Comparison of ENCODE assay signal across 9 mouse cellular contexts in genomic region chr9:107701594-107701993, GRCm38 (mm10). TPM values are rescaled to one million over a fixed set of nuclear protein-coding genes. Genes with fewer than 3 reads are reported as not detected.
A peak's percentile ranks its signal among the peaks of the same experiment; 100 is the strongest.
DNase-seq lines count a peak whose midpoint lies in the region; ATAC-seq and TF ChIP-seq lines count a peak whose summit lies in the region.
"Had no signal": no experiment of that assay in that cellular context is flagged by ENCODE, and none has a peak within 500 bp of the region (broad histone marks: within the 10 kb centered on the region; RNA-seq: fewer than 3 reads in every experiment).

No protein-coding gene starts in this region.

- no peak overlapping the region for H3ac ChIP-seq in myocyte (ENCODE audit: control insufficient read depth, insufficient read length)

- H3K27ac ChIP-seq in intestine, embryonic 14.5 days (ENCODE audit: low read depth): 0 out of 2 replicates have a peak overlapping the region, but pooled peaks have one; percentile 22

- H3K9me3 ChIP-seq in intestine, embryonic 14.5 days (ENCODE audit: control insufficient read depth, low read length): no peaks in the 10 kb centered on the region
- H3K9me3 ChIP-seq: G1E had no signal

- DNase-seq in testis, postnatal 10 days (ENCODE audit: low spot score): peak; percentile 81
- no peak for DNase-seq in testis, postnatal 14 days (ENCODE audit: low spot score)
- peak; percentile 60 to 62 for DNase-seq in frontal cortex, postnatal 14 days (ENCODE audit: low spot score in 2 of 2)
- DNase-seq in intestine, embryonic 14.5 days (ENCODE audit: low spot score): no peak
- peak; percentile 82 to 87 for DNase-seq in left cerebral cortex, postnatal 10 days (ENCODE audit: extremely low spot score in 1 of 2, low spot score in 2 of 2)
- no peak for DNase-seq in thymus, postnatal 10 days (ENCODE audit: low spot score in 2 of 2)
- DNase-seq in natural killer cell, adult 2 months (ENCODE audit: low spot score in 2 of 2): no peak

- no peak overlapping the region for H3K9ac ChIP-seq in intestine, embryonic 14.5 days (ENCODE audit: low read length)

- no peak for TF ChIP-seq POLR2A in myocyte (IDR thresholded peaks at IDR 0.05; ENCODE audit: insufficient read length, low read depth)

- H3K79me2 ChIP-seq in myocyte (ENCODE audit: control insufficient read depth, insufficient read depth): no peaks in the 10 kb centered on the region

- ATAC-seq in intestine, embryonic 14.5 days (replicated peaks; ENCODE audit: low FRiP score, low TSS enrichment, low read depth): no peak

- H3K4me1 ChIP-seq in intestine, embryonic 14.5 days (replicated peaks; ENCODE audit: control insufficient read depth, insufficient read depth, low read length): peaks cover 90% of the 10 kb centered on the region

- H3K36me3 ChIP-seq in intestine, embryonic 14.5 days (ENCODE audit: control insufficient read depth, insufficient read depth, low read length): peaks cover 10% of the 10 kb centered on the region
- no peaks in the 10 kb centered on the region for H3K36me3 ChIP-seq in myocyte (ENCODE audit: control insufficient read depth, insufficient read depth)
- H3K36me3 ChIP-seq: G1E had no signal

- no peaks in the 10 kb centered on the region for H3K27me3 ChIP-seq in intestine, embryonic 14.5 days (replicated peaks; ENCODE audit: control insufficient read depth, insufficient read depth, low read length)
- peaks cover 6% of the 10 kb centered on the region for H3K27me3 ChIP-seq in myocyte (ENCODE audit: control insufficient read depth, insufficient read depth, insufficient read length)

- no peak overlapping the region for H3K4me3 ChIP-seq in intestine, embryonic 14.5 days (ENCODE audit: low read depth, low read length)
- no peak overlapping the region for H3K4me3 ChIP-seq in myocyte

- 32% methylated on average over 12 of the region's 12 CpGs for WGBS in intestine, embryonic 14.5 days

- no peak overlapping the region for H3K4me2 ChIP-seq in intestine, embryonic 14.5 days (ENCODE audit: low read length)
- H3K4me2 ChIP-seq in myocyte (ENCODE audit: low read depth): peak overlapping the region; percentile 46

- intact Hi-C loops in left cerebral cortex, postnatal 10 days (cut with DNase I): loop anchor here (5.0 kb wide), 1 partner anchor 36 kb away; no protein-coding TSS in a partner anchor

TF ChIP-seq in myocyte, 11 proteins besides CTCF, POLR2A, EP300 and RAD21:
- TF ChIP-seq MYOD1 (IDR thresholded peaks at IDR 0.05; ENCODE audit: control insufficient read depth in 1 of 3, insufficient read length in 2 of 3, low read depth in 2 of 3): no peak
- TF ChIP-seq TCF3 (IDR thresholded peaks at IDR 0.05; ENCODE audit: insufficient read length, low read depth): no peak
- no peak for TF ChIP-seq MAX (IDR thresholded peaks at IDR 0.05; ENCODE audit: low read depth)
- TF ChIP-seq REST (IDR thresholded peaks at IDR 0.05; ENCODE audit: insufficient read depth, insufficient read length): no peak
- no peak for TF ChIP-seq USF1 (IDR thresholded peaks at IDR 0.05; ENCODE audit: low read depth)
- no peak for TF ChIP-seq SRF (IDR thresholded peaks at IDR 0.05; ENCODE audit: control insufficient read depth, insufficient read length, low read depth)
- TF ChIP-seq MYOG (IDR thresholded peaks at IDR 0.05; ENCODE audit: control insufficient read depth in 1 of 3, insufficient read depth in 1 of 3, insufficient read length in 2 of 3, low read depth in 2 of 3): no peak
- TF ChIP-seq POLR2AphosphoS2 (IDR thresholded peaks at IDR 0.05; ENCODE audit: insufficient read length, low read depth): no peak
- no peak for TF ChIP-seq E2F4 (IDR thresholded peaks at IDR 0.05; ENCODE audit: insufficient read depth)
- no peak for TF ChIP-seq CEBPB (IDR thresholded peaks at IDR 0.05; ENCODE audit: insufficient read depth, poor library complexity, severe bottlenecking)
- no peak for TF ChIP-seq TCF12 (IDR thresholded peaks at IDR 0.05; ENCODE audit: insufficient read depth, poor library complexity, severe bottlenecking)

RNA-seq across cellular contexts. Expression of gene Sema3f, which starts 8.7 kb away (rescaled TPM):
- polyA plus RNA-seq in intestine, embryonic 14.5 days (2014; fragmentation: Nextera tagmentation; extraction: Ambion mirVana): 16.2 and 16.3 TPM in 2 replicates
- total RNA-seq in left cerebral cortex, postnatal 10 days (2021): 10 to 100 TPM; 14.3 to 19.2 TPM
- polyA plus RNA-seq in myocyte (2012; fragmentation: generic; extraction: Trizol): 1.4 TPM

RNA-seq across cellular contexts. Expression of gene Gnat1, which starts 22.1 kb away (rescaled TPM):
- polyA plus RNA-seq in intestine, embryonic 14.5 days (2014; fragmentation: Nextera tagmentation; extraction: Ambion mirVana): 1.7 and 2.6 TPM in 2 replicates
- under 1 TPM; 0.32 to 0.93 TPM for total RNA-seq in left cerebral cortex, postnatal 10 days (2021)
- not detected for polyA plus RNA-seq in myocyte (2012; fragmentation: generic; extraction: Trizol)
- polyA plus RNA-seq: G1E had no signal

RNA-seq across cellular contexts. Expression of gene Slc38a3, which starts 32.3 kb away (rescaled TPM):
- 2.2 and 9.3 TPM in 2 replicates for polyA plus RNA-seq in intestine, embryonic 14.5 days (2014; fragmentation: Nextera tagmentation; extraction: Ambion mirVana)
- 10 to 100 TPM; 84.1 to 90.3 TPM for total RNA-seq in left cerebral cortex, postnatal 10 days (2021)
- 0.06 TPM for polyA plus RNA-seq in myocyte (2012; fragmentation: generic; extraction: Trizol)
- polyA plus RNA-seq: G1E had no signal

Comparison
In these comparisons a context has a peak if more than half of its experiments do, and no peak if none do; other contexts are left out.
1. DNase-seq: peak in testis, postnatal 10 days (single experiment), frontal cortex, postnatal 14 days (2 of 2) and left cerebral cortex, postnatal 10 days (2 of 2); none in testis, postnatal 14 days (single experiment), intestine, embryonic 14.5 days (single experiment), thymus, postnatal 10 days (0 of 2) and natural killer cell, adult 2 months (0 of 2).